Mouse (Mus musculus): ENCODE data around the gene Uba6. TPM values are rescaled to one million over a fixed set of nuclear protein-coding genes. Genes with fewer than 3 reads are reported as not detected.

The Uba6 gene
- polyA plus RNA-seq, 1 experiment from 2014 or later: 10.0 TPM

GRCm38 (mm10) chr5:86071538-86071937 lies 101.1 kb downstream of the Uba6 start, which contains the start of gene Stap1:
Gene Stap1, plus strand, starts transcription at chr5:86071746.
- 53% methylated on average over 7 of the region's 7 CpGs for WGBS
- no peaks in the 10 kb centered on the region for H3K36me3 ChIP-seq
- no peak for ATAC-seq (ENCODE audit: insufficient read depth, low FRiP score, low read depth)

GRCm38 (mm10) chr5:86069121-86069520 lies 103.5 kb downstream of the Uba6 start:
- Histone ChIP-seq H3K36me3 (no peaks in the 10 kb centered on the region), H3K27me3 (replicated peaks) (no peaks in the 10 kb centered on the region), H3K9me3 (no peaks in the 10 kb centered on the region), H3K4me2 (no peak overlapping the region), H3K27ac (no peak overlapping the region), H3K4me3 (replicated peaks) (no peak overlapping the region), H3K4me1 (peaks cover 3% of the 10 kb centered on the region; the same call in 1 of the 2 replicates), H3K9ac (no peak overlapping the region)
- 73% methylated on average over 6 of the region's 6 CpGs for WGBS
- ATAC-seq (ENCODE audit: insufficient read depth, low FRiP score, low read depth): no peak

More at GRCm38 (mm10) chr5:86071538-86071937, 101.1 kb downstream of the Uba6 start, which contains the start of gene Stap1:
- Histone ChIP-seq H3K4me2 (no peak within 1 kb of the TSS), H3K27me3 (replicated peaks) (no peaks in the 10 kb centered on the region), H3K27ac (no peak within 1 kb of the TSS), H3K9ac (no peak within 1 kb of the TSS), H3K4me3 (replicated peaks) (no peak within 1 kb of the TSS), H3K9me3 (no peaks in the 10 kb centered on the region), H3K4me1 (peaks cover 3% of the 10 kb centered on the region; the same call in 1 of the 2 replicates)

GRCm38 (mm10) chr5:86068451-86068850 lies 104.2 kb downstream of the Uba6 start:
- Histone ChIP-seq H3K4me3 (replicated peaks) (no peak overlapping the region), H3K27ac (no peak overlapping the region), H3K27me3 (replicated peaks) (no peaks in the 10 kb centered on the region), H3K4me2 (no peak overlapping the region), H3K9ac (no peak overlapping the region), H3K9me3 (no peaks in the 10 kb centered on the region), H3K36me3 (no peaks in the 10 kb centered on the region), H3K4me1 (peaks cover 3% of the 10 kb centered on the region; the same call in 1 of the 2 replicates)
- no peak for ATAC-seq (ENCODE audit: insufficient read depth, low FRiP score, low read depth)
- 79% methylated on average over 3 of the region's 3 CpGs for WGBS

- Histone ChIP-seq H3K27me3 (replicated peaks) (no peaks in the 10 kb centered on the region), H3K9ac (no peak overlapping the region), H3K27ac (peak overlapping the region; percentile 83), H3K36me3 (no peaks in the 10 kb centered on the region), H3K4me3 (replicated peaks) (peak overlapping the region; percentile 76), H3K9me3 (no peaks in the 10 kb centered on the region), H3K4me1 (peaks cover 3% of the 10 kb centered on the region; the same call in 1 of the 2 replicates), H3K4me2 (peak overlapping the region; percentile 76)
- ATAC-seq (ENCODE audit: insufficient read depth, low FRiP score, low read depth): 0 out of 2 replicates have a peak, but pooled peaks have one; percentile 6
- WGBS: under 1% methylated on average over 17 of the region's 17 CpGs
Observed at GRCm38 (mm10) chr5:86066551-86066929, 106.1 kb downstream of the Uba6 start.

GRCm38 (mm10) chr5:86065876-86066550 lies 106.6 kb downstream of the Uba6 start:
- peak overlapping the region; percentile 76 for H3K4me3 ChIP-seq (replicated peaks)
- H3K27me3 ChIP-seq (replicated peaks): no peaks in the 10 kb centered on the region
- ATAC-seq (ENCODE audit: insufficient read depth, low FRiP score, low read depth): peak; percentile 41
- H3K4me2 ChIP-seq: peak overlapping the region; percentile 76
- no peak overlapping the region for H3K9ac ChIP-seq
- H3K27ac ChIP-seq: peak overlapping the region; percentile 83
- H3K9me3 ChIP-seq: no peaks in the 10 kb centered on the region
- H3K36me3 ChIP-seq: no peaks in the 10 kb centered on the region
- WGBS: under 1% methylated on average over 17 of the region's 17 CpGs
- peaks cover 3% of the 10 kb centered on the region; the same call in 1 of the 2 replicates for H3K4me1 ChIP-seq

GRCm38 (mm10) chr5:86065101-86065875 lies 107.3 kb downstream of the Uba6 start, which contains the start of gene Cenpc1:
Gene Cenpc1, minus strand, starts transcription at chr5:86065583.
- H3K4me3 ChIP-seq (replicated peaks): peak within 1 kb of the TSS; percentile 76

GRCm38 (mm10) chr5:86063501-86063900 lies 109.1 kb downstream of the Uba6 start:
- Histone ChIP-seq H3K36me3 (no peaks in the 10 kb centered on the region), H3K27ac (no peak overlapping the region), H3K9ac (no peak overlapping the region), H3K27me3 (replicated peaks) (no peaks in the 10 kb centered on the region), H3K4me2 (peak overlapping the region; percentile 48), H3K9me3 (no peaks in the 10 kb centered on the region), H3K4me1 (peaks cover 3% of the 10 kb centered on the region; the same call in 1 of the 2 replicates), H3K4me3 (replicated peaks) (no peak overlapping the region)
- ATAC-seq (ENCODE audit: insufficient read depth, low FRiP score, low read depth): no peak
- WGBS: 89% methylated on average over 1 of the region's 1 CpGs

More at GRCm38 (mm10) chr5:86065101-86065875, 107.3 kb downstream of the Uba6 start, which contains the start of gene Cenpc1:
- H3K9me3 ChIP-seq: no peaks in the 10 kb centered on the region
- H3K9ac ChIP-seq: peak within 1 kb of the TSS; percentile 74
- ATAC-seq (ENCODE audit: insufficient read depth, low FRiP score, low read depth): peak; percentile 95
- no peaks in the 10 kb centered on the region for H3K36me3 ChIP-seq
- H3K27ac ChIP-seq: peak within 1 kb of the TSS; percentile 96
- no peaks in the 10 kb centered on the region for H3K27me3 ChIP-seq (replicated peaks)
- peaks cover 3% of the 10 kb centered on the region; the same call in 1 of the 2 replicates for H3K4me1 ChIP-seq
- peak within 1 kb of the TSS; percentile 76 for H3K4me2 ChIP-seq
- WGBS: under 1% methylated on average over 59 of the region's 60 CpGs

Other genes with a start within 250 kb of the Uba6 start
- gene Cenpc1, start 107.2 kb downstream of the Uba6 start, polyA plus RNA-seq (2015; fragmentation: Nextera tagmentation; extraction: Ambion mirVana): 30.3 and 31.2 TPM in 2 replicates
- gene Stap1, start 101.1 kb downstream of the Uba6 start, polyA plus RNA-seq (2015; fragmentation: Nextera tagmentation; extraction: Ambion mirVana): 0.83 and 1.3 TPM in 2 replicates
- not detected in 2 replicates for gene Gnrhr, start 25.1 kb upstream of the Uba6 start, polyA plus RNA-seq (2015; fragmentation: Nextera tagmentation; extraction: Ambion mirVana)
- not detected in 2 replicates for gene Tmprss11c, start 116.5 kb upstream of the Uba6 start, polyA plus RNA-seq (2015; fragmentation: Nextera tagmentation; extraction: Ambion mirVana)
- gene Tmprss11d, start 200.6 kb upstream of the Uba6 start, polyA plus RNA-seq (2015; fragmentation: Nextera tagmentation; extraction: Ambion mirVana): 2.0 and 5.3 TPM in 2 replicates

Measured in stomach, embryonic 15.5 days (tissue).